Mouse (Mus musculus) lung, adult 2 months (tissue): ENCODE results near the gene Lnpep.

Experiments
- CTCF ChIP-seq: fragments of 200-500 bp; IDR thresholded peaks from 2 replicates; pipeline ENCODE4 v1.5.1; 2011; ENCODE audit warnings: mild to moderate bottlenecking, low read length, control low read depth; ENCODE audit not compliant: insufficient read depth
- POLR2A ChIP-seq: fragments of 200-500 bp; IDR thresholded peaks from 2 replicates; pipeline ENCODE4 v1.6.1; 2011; ENCODE audit warnings: low read depth, mild to moderate bottlenecking, control low read depth, low read length, borderline replicate concordance; ENCODE audit errors: extremely low read depth

- TF ChIP-seq CTCF (no peak), POLR2A (no peak)
Observed at GRCm38 (mm10) chr17:17585115-17585514, 39.7 kb downstream of the Lnpep start.
